ENCODE assay signal across 8 mouse cellular contexts in genomic region chr2:158166628-158167027, GRCm38 (mm10). TPM values are rescaled to one million over a fixed set of nuclear protein-coding genes. Genes with fewer than 3 reads are reported as not detected.
DNase-seq lines count a peak whose midpoint lies in the region; ATAC-seq lines count a peak whose summit lies in the region.

No protein-coding gene starts in this region.

- H3K9ac ChIP-seq in midbrain, embryonic 13.5 days (replicated peaks): no peak overlapping the region
- H3K9ac ChIP-seq in midbrain, embryonic 11.5 days (ENCODE audit: low read length): no peak overlapping the region
- H3K9ac ChIP-seq in hindbrain, embryonic 14.5 days: no peak overlapping the region

- H3K9me3 ChIP-seq in midbrain, embryonic 13.5 days: no peaks in the 10 kb centered on the region
- no peaks in the 10 kb centered on the region for H3K9me3 ChIP-seq in midbrain, embryonic 11.5 days (ENCODE audit: control insufficient read depth, low read length)
- H3K9me3 ChIP-seq in hindbrain, embryonic 14.5 days (ENCODE audit: control insufficient read depth, low read length): no peaks in the 10 kb centered on the region

- H3K4me2 ChIP-seq in midbrain, embryonic 13.5 days (replicated peaks): no peak overlapping the region
- H3K4me2 ChIP-seq in midbrain, embryonic 11.5 days: no peak overlapping the region
- no peak overlapping the region for H3K4me2 ChIP-seq in hindbrain, embryonic 14.5 days (replicated peaks)

- peak; percentile 54 for DNase-seq in brain, adult 2 months (ENCODE audit: low read depth, low spot score)
- peak; percentile 58 to 76 for DNase-seq in kidney, postnatal 25 days
- no peak for DNase-seq in cerebellum, adult 9-11 months
- no peak for DNase-seq in midbrain, embryonic 11.5 days (ENCODE audit: low spot score, missing footprints)
- no peak for DNase-seq in hindbrain, embryonic 14.5 days (ENCODE audit: low spot score)

- H3K27ac ChIP-seq in midbrain, embryonic 13.5 days: no peak overlapping the region
- no peak overlapping the region for H3K27ac ChIP-seq in midbrain, embryonic 11.5 days (ENCODE audit: low read depth, low read length)
- no peak overlapping the region for H3K27ac ChIP-seq in hindbrain, embryonic 14.5 days

- no peaks in the 10 kb centered on the region for H3K36me3 ChIP-seq in midbrain, embryonic 13.5 days
- no peaks in the 10 kb centered on the region for H3K36me3 ChIP-seq in midbrain, embryonic 11.5 days (ENCODE audit: control insufficient read depth, insufficient read depth, low read length)
- no peaks in the 10 kb centered on the region for H3K36me3 ChIP-seq in hindbrain, embryonic 14.5 days (replicated peaks; ENCODE audit: control insufficient read depth, insufficient read depth)

- 82% methylated on average over 7 of the region's 7 CpGs for WGBS in midbrain, embryonic 13.5 days
- 85% methylated on average over 7 of the region's 7 CpGs for WGBS in midbrain, embryonic 11.5 days
- WGBS in hindbrain, embryonic 14.5 days: 82% methylated on average over 7 of the region's 7 CpGs

- H3K27me3 ChIP-seq in midbrain, embryonic 13.5 days: no peaks in the 10 kb centered on the region
- no peaks in the 10 kb centered on the region for H3K27me3 ChIP-seq in midbrain, embryonic 11.5 days (ENCODE audit: control insufficient read depth, insufficient read depth, low read length)
- H3K27me3 ChIP-seq in hindbrain, embryonic 14.5 days (ENCODE audit: control insufficient read depth, insufficient read depth, low read length): no peaks in the 10 kb centered on the region

- no peaks in the 10 kb centered on the region for H3K4me1 ChIP-seq in midbrain, embryonic 13.5 days (replicated peaks)
- H3K4me1 ChIP-seq in midbrain, embryonic 11.5 days (ENCODE audit: control insufficient read depth, insufficient read depth, low read length): no peaks in the 10 kb centered on the region
- no peaks in the 10 kb centered on the region for H3K4me1 ChIP-seq in hindbrain, embryonic 14.5 days (replicated peaks; ENCODE audit: control insufficient read depth, insufficient read depth, low read length)

- ATAC-seq in CD4-positive, CD25-positive, alpha-beta regulatory T cell, adult 4 months: peak; percentile 93
- peak; percentile 95 for ATAC-seq in neutrophil, adult 5-6 weeks (ENCODE audit: extremely low read depth, insufficient number of reproducible peaks, low FRiP score, poor library complexity, severe bottlenecking)
- ATAC-seq in midbrain, embryonic 13.5 days: no peak
- ATAC-seq in midbrain, embryonic 11.5 days (ENCODE audit: low FRiP score): no peak
- ATAC-seq in hindbrain, embryonic 14.5 days (ENCODE audit: low FRiP score): no peak

- H3K4me3 ChIP-seq in midbrain, embryonic 13.5 days (replicated peaks): no peak overlapping the region
- H3K4me3 ChIP-seq in midbrain, embryonic 11.5 days (ENCODE audit: low read depth, low read length): no peak overlapping the region
- H3K4me3 ChIP-seq in hindbrain, embryonic 14.5 days (replicated peaks; ENCODE audit: low read length): no peak overlapping the region

RNA-seq across cellular contexts. Expression of gene Tgm2, which starts 20.4 kb away (rescaled TPM):
- 1 to 10 TPM; 3.1 to 4.4 TPM for polyA plus RNA-seq in CD4-positive, CD25-positive, alpha-beta regulatory T cell, adult 4 months (2017; shearing (Covaris generic))
- 16.6 and 20.3 TPM in 2 replicates for total RNA-seq in neutrophil, adult 5-6 weeks (2017)
- 9.1 and 12.3 TPM in 2 replicates for polyA plus RNA-seq in midbrain, embryonic 13.5 days (2015; fragmentation: Nextera tagmentation; extraction: Ambion mirVana)
- 5.8 and 6.5 TPM in 2 replicates for polyA plus RNA-seq in midbrain, embryonic 11.5 days (2014; fragmentation: Nextera tagmentation; extraction: Ambion mirVana)
- 5.5 and 6.1 TPM in 2 replicates for polyA plus RNA-seq in hindbrain, embryonic 14.5 days (2014; fragmentation: Nextera tagmentation; extraction: Ambion mirVana)

Comparison
In these comparisons a context has a peak if more than half of its experiments do, and no peak if none do; other contexts are left out.
1. ATAC-seq: peak in CD4-positive, CD25-positive, alpha-beta regulatory T cell, adult 4 months (single experiment) and neutrophil, adult 5-6 weeks (single experiment); none in midbrain, embryonic 13.5 days (single experiment), midbrain, embryonic 11.5 days (single experiment) and hindbrain, embryonic 14.5 days (single experiment).
2. DNase-seq: peak in brain, adult 2 months (single experiment) and kidney, postnatal 25 days (2 of 2); none in cerebellum, adult 9-11 months (single experiment), midbrain, embryonic 11.5 days (single experiment) and hindbrain, embryonic 14.5 days (single experiment).